In genomic region chr11:65786160-65786559, GRCm38 (mm10) we compare ENCODE assay signal across 10 mouse cellular contexts. TPM values are rescaled to one million over a fixed set of nuclear protein-coding genes. Genes with fewer than 3 reads are reported as not detected.
DNase-seq lines count a peak whose midpoint lies in the region; ATAC-seq and TF ChIP-seq lines count a peak whose summit lies in the region.
"Had no signal": no experiment of that assay in that cellular context is flagged by ENCODE, and none has a peak within 500 bp of the region (broad histone marks: within the 10 kb centered on the region; RNA-seq: fewer than 3 reads in every experiment).

No protein-coding gene starts in this region.

- no peaks in the 10 kb centered on the region for H3K9me3 ChIP-seq in kidney, postnatal 0 days (replicated peaks; ENCODE audit: low read length)
- H3K9me3 ChIP-seq in forebrain, embryonic 10.5 days: no peaks in the 10 kb centered on the region
- no peaks in the 10 kb centered on the region for H3K9me3 ChIP-seq in limb, embryonic 13.5 days

- H3K9ac ChIP-seq in kidney, postnatal 0 days (ENCODE audit: low read depth, low read length): no peak overlapping the region
- H3K9ac ChIP-seq in limb, embryonic 13.5 days: 0 out of 2 replicates have a peak overlapping the region, but pooled peaks have one; percentile 15

- H3K27ac ChIP-seq in kidney, postnatal 0 days: no peak overlapping the region
- no peak overlapping the region for H3K27ac ChIP-seq in forebrain, embryonic 10.5 days
- H3K27ac ChIP-seq in limb, embryonic 13.5 days: no peak overlapping the region
- no peak overlapping the region for H3K27ac ChIP-seq in cerebellum, adult 2 months (ENCODE audit: insufficient read depth, low read length)

- H3K36me3 ChIP-seq in kidney, postnatal 0 days (ENCODE audit: insufficient read depth, low read length): no peaks in the 10 kb centered on the region
- peaks cover 7% of the 10 kb centered on the region; the same call in 1 of the 2 replicates for H3K36me3 ChIP-seq in forebrain, embryonic 10.5 days (replicated peaks)
- no peaks in the 10 kb centered on the region for H3K36me3 ChIP-seq in limb, embryonic 13.5 days
- H3K36me3 ChIP-seq in myocyte (ENCODE audit: control insufficient read depth, insufficient read depth): peaks cover 3% of the 10 kb centered on the region

- DNase-seq in kidney, postnatal 0 days (ENCODE audit: low spot score): no peak
- no peak for DNase-seq in kidney, postnatal 25 days
- DNase-seq in forebrain, embryonic 10.5 days (ENCODE audit: extremely low spot score, low spot score): no peak
- no peak for DNase-seq in cerebellum, adult 2 months
- no peak for DNase-seq in adrenal gland, adult (ENCODE audit: inconsistent age in 2 of 2, low spot score in 1 of 2)
- no peak for DNase-seq in adrenal gland, postnatal 25 days
- DNase-seq: kidney, postnatal 10 days; spleen, adult 18-20 months had no signal

- no peak for ATAC-seq in kidney, postnatal 0 days (replicated peaks; ENCODE audit: low FRiP score, low read depth)
- no peak for ATAC-seq in limb, embryonic 13.5 days (ENCODE audit: low FRiP score, low read depth)

- H3ac ChIP-seq in myocyte (ENCODE audit: control insufficient read depth, insufficient read length): no peak overlapping the region

- no peaks in the 10 kb centered on the region for H3K27me3 ChIP-seq in kidney, postnatal 0 days (ENCODE audit: insufficient read depth, low read length)
- H3K27me3 ChIP-seq in forebrain, embryonic 10.5 days (ENCODE audit: poor library complexity, severe bottlenecking): no peaks in the 10 kb centered on the region
- no peaks in the 10 kb centered on the region for H3K27me3 ChIP-seq in limb, embryonic 13.5 days
- no peaks in the 10 kb centered on the region for H3K27me3 ChIP-seq in myocyte (ENCODE audit: control insufficient read depth, insufficient read depth, insufficient read length)
- no peaks in the 10 kb centered on the region for H3K27me3 ChIP-seq in cerebellum, adult 2 months (ENCODE audit: control insufficient read depth, insufficient read depth, low read length)

- H3K4me3 ChIP-seq in kidney, postnatal 0 days (replicated peaks; ENCODE audit: low read depth, low read length): no peak overlapping the region
- H3K4me3 ChIP-seq in forebrain, embryonic 10.5 days: peak overlapping the region; percentile 97; the same call in 1 of the 2 replicates
- H3K4me3 ChIP-seq in limb, embryonic 13.5 days: no peak overlapping the region
- no peak overlapping the region for H3K4me3 ChIP-seq in myocyte
- no peak overlapping the region for H3K4me3 ChIP-seq in cerebellum, adult 2 months (replicated peaks; ENCODE audit: insufficient read depth, low read depth, low read length)

- 85% methylated on average over 2 of the region's 2 CpGs for WGBS in kidney, postnatal 0 days
- 94% methylated on average over 2 of the region's 2 CpGs for whole genome bisulfite sequencing in forebrain, embryonic 10.5 days
- 88% methylated on average over 2 of the region's 2 CpGs for WGBS in limb, embryonic 13.5 days
- 79% methylated on average over 2 of the region's 2 CpGs for WGBS in cerebellum, adult 2 months

- peaks cover 62% of the 10 kb centered on the region for H3K79me2 ChIP-seq in myocyte (ENCODE audit: control insufficient read depth, insufficient read depth)

- H3K4me1 ChIP-seq in kidney, postnatal 0 days (replicated peaks; ENCODE audit: insufficient read depth, low read length): peaks cover 14% of the 10 kb centered on the region; the same call in 1 of the 2 replicates
- peaks cover 21% of the 10 kb centered on the region for H3K4me1 ChIP-seq in forebrain, embryonic 10.5 days
- H3K4me1 ChIP-seq in limb, embryonic 13.5 days: peaks cover 24% of the 10 kb centered on the region
- peaks cover 4% of the 10 kb centered on the region for H3K4me1 ChIP-seq in cerebellum, adult 2 months (ENCODE audit: control insufficient read depth, insufficient read depth, low read length)

- no peak for TF ChIP-seq CTCF in kidney, postnatal 0 days (IDR thresholded peaks at IDR 0.05; ENCODE audit: low read depth)
- no peak for TF ChIP-seq CTCF in cerebellum, adult 2 months (IDR thresholded peaks at IDR 0.05; ENCODE audit: borderline replicate concordance, insufficient read depth, low read depth, low read length)

- H3K4me2 ChIP-seq in kidney, postnatal 0 days (ENCODE audit: low read length): peak overlapping the region; percentile 77; the same call in 1 of the 2 replicates
- H3K4me2 ChIP-seq in limb, embryonic 13.5 days (replicated peaks): peak overlapping the region; percentile 84
- peak overlapping the region; percentile 73 for H3K4me2 ChIP-seq in myocyte (ENCODE audit: low read depth)

- no peak for TF ChIP-seq POLR2A in myocyte (IDR thresholded peaks at IDR 0.05; ENCODE audit: insufficient read length, low read depth)
- TF ChIP-seq POLR2A in cerebellum, adult 2 months (IDR thresholded peaks at IDR 0.05; ENCODE audit: borderline replicate concordance, insufficient read depth, low read length): no peak

TF ChIP-seq in myocyte, 11 proteins besides CTCF, POLR2A, EP300 and RAD21:
- TF ChIP-seq USF1 (IDR thresholded peaks at IDR 0.05; ENCODE audit: low read depth) (peak; percentile 32), TCF12 (IDR thresholded peaks at IDR 0.05; ENCODE audit: insufficient read depth, poor library complexity, severe bottlenecking) (no peak)

RNA-seq across cellular contexts. Expression of gene Map2k4, which starts 1.9 kb away (rescaled TPM):
- 53.2 and 55.7 TPM in 2 replicates for polyA plus RNA-seq in kidney, postnatal 0 days (2015; fragmentation: Nextera tagmentation; extraction: Ambion mirVana)
- polyA plus RNA-seq in forebrain, embryonic 10.5 days (2016; fragmentation: Nextera tagmentation; extraction: Ambion mirVana): 65.8 and 67.8 TPM in 2 replicates
- 66.2 and 68.5 TPM in 2 replicates for polyA plus RNA-seq in limb, embryonic 13.5 days (2015; fragmentation: Nextera tagmentation; extraction: Ambion mirVana)
- 29.1 TPM for polyA plus RNA-seq in myocyte (2012; fragmentation: generic; extraction: Trizol)
- 122 and 130 TPM in 2 replicates for polyA plus RNA-seq in cerebellum, adult 2 months (2012; rRNA removed)
- total RNA-seq in adrenal gland, postnatal 25 days (2021): 43.0 and 49.6 TPM in 2 replicates

RNA-seq across cellular contexts. Expression of gene Zkscan6, which starts 20.8 kb away (rescaled TPM):
- 13.5 and 13.7 TPM in 2 replicates for polyA plus RNA-seq in kidney, postnatal 0 days (2015; fragmentation: Nextera tagmentation; extraction: Ambion mirVana)
- polyA plus RNA-seq in forebrain, embryonic 10.5 days (2016; fragmentation: Nextera tagmentation; extraction: Ambion mirVana): 11.5 and 11.6 TPM in 2 replicates
- polyA plus RNA-seq in limb, embryonic 13.5 days (2015; fragmentation: Nextera tagmentation; extraction: Ambion mirVana): 15.9 and 16.5 TPM in 2 replicates
- polyA plus RNA-seq in myocyte (2012; fragmentation: generic; extraction: Trizol): 6.4 TPM
- polyA plus RNA-seq in cerebellum, adult 2 months (2012; rRNA removed): 9.5 and 10.9 TPM in 2 replicates
- 14.4 and 15.9 TPM in 2 replicates for total RNA-seq in adrenal gland, postnatal 25 days (2021)
